Mouse (Mus musculus): ENCODE measurements around the gene Syf2. TPM values are rescaled to one million over a fixed set of nuclear protein-coding genes. Genes with fewer than 3 reads are reported as not detected.

Gene Syf2
- total RNA-seq, 2 experiments from 2014 or later = 52.5 to 56.9 TPM

- no peak for DNase-seq
Observed at GRCm38 (mm10) chr4:134968605-134968976, 37.9 kb downstream of the Syf2 start.

GRCm38 (mm10) chr4:134975261-134975928, 44.7 kb downstream of the Syf2 start:
- no peak for DNase-seq

- no peak for DNase-seq
Observed at GRCm38 (mm10) chr4:134975929-134976308, 45.2 kb downstream of the Syf2 start.

- DNase-seq = no peak
Observed at GRCm38 (mm10) chr4:134978930-134979329, 48.2 kb downstream of the Syf2 start.

- DNase-seq = no peak
Observed at GRCm38 (mm10) chr4:134981959-134982431, 51.3 kb downstream of the Syf2 start.

GRCm38 (mm10) chr4:134983136-134983535, 52.4 kb downstream of the Syf2 start:
- no peak for DNase-seq

GRCm38 (mm10) chr4:134984555-134984954, 53.9 kb downstream of the Syf2 start:
- DNase-seq = no peak

GRCm38 (mm10) chr4:134985626-134986335, 55.1 kb downstream of the Syf2 start:
- DNase-seq = no peak

- peak in 1 of 2 experiments; percentile 27 for DNase-seq
Observed at GRCm38 (mm10) chr4:134986336-134986635, 55.6 kb downstream of the Syf2 start.

- DNase-seq = no peak
Observed at GRCm38 (mm10) chr4:134986963-134987362, 56.3 kb downstream of the Syf2 start.

Other genes with a start within 250 kb of the Syf2 start
- 10 to 100 TPM; 26.9 to 28.3 TPM for gene Man1c1, start 226.6 kb upstream of the Syf2 start, total RNA-seq (2021)
- 1 to 10 TPM; 7.7 to 9.8 TPM for gene Ldlrap1, start 162.9 kb upstream of the Syf2 start, total RNA-seq (2021)
- 10 to 100 TPM; 19.9 to 21.3 TPM for gene Maco1, start 77.6 kb upstream of the Syf2 start, total RNA-seq (2021)
- gene Rhd, start 66.4 kb upstream of the Syf2 start, total RNA-seq (2021) = 1 to 10 TPM; 6.9 TPM
- gene Tmem50a, start 15.9 kb upstream of the Syf2 start, total RNA-seq (2021) = 10 to 100 TPM; 61.9 to 65.3 TPM
- gene Rsrp1, start 7.3 kb upstream of the Syf2 start, total RNA-seq (2021) = 100 to 1,000 TPM; 177 to 237 TPM
- 1 to 10 TPM; 1.8 to 1.9 TPM for gene Runx3, start 189.8 kb downstream of the Syf2 start, total RNA-seq (2021)